Mouse (Mus musculus): ENCODE measurements around the gene Park7. TPM values are rescaled to one million over a fixed set of nuclear protein-coding genes. Genes with fewer than 3 reads are reported as not detected.

Park7 gene
- 362 and 368 TPM in 2 replicates for polyA plus RNA-seq (2015; fragmentation: Nextera tagmentation; extraction: Ambion mirVana)

- peak within 1 kb of the TSS; percentile 83 for H3K4me2 ChIP-seq (ENCODE audit: low read depth, low read length)
- ATAC-seq (ENCODE audit: insufficient read depth, low FRiP score): peak; percentile 89
- no peaks in the 10 kb centered on the region for H3K9me3 ChIP-seq (replicated peaks; ENCODE audit: control insufficient read depth, low read length)
- WGBS: under 1% methylated on average over 48 of the region's 48 CpGs
- H3K27me3 ChIP-seq (ENCODE audit: control insufficient read depth, insufficient read depth, low read length): no peaks in the 10 kb centered on the region
- H3K36me3 ChIP-seq (ENCODE audit: control insufficient read depth, insufficient read depth, low read length): no peaks in the 10 kb centered on the region
- H3K27ac ChIP-seq (ENCODE audit: low read length): peak within 1 kb of the TSS; percentile 93
- H3K9ac ChIP-seq (ENCODE audit: low read length): peak within 1 kb of the TSS; percentile 89
- peaks cover 23% of the 10 kb centered on the region for H3K4me1 ChIP-seq (ENCODE audit: control insufficient read depth, insufficient read depth, low read length)
- peak within 1 kb of the TSS; percentile 80 for H3K4me3 ChIP-seq (replicated peaks; ENCODE audit: low read length)
These were observed at the start of gene Park7, which contains the start of gene Tnfrsf9 for GRCm38 (mm10) chr4:150914290-150914733. Gene Park7 (minus strand): TSS chr4:150914437. Gene Tnfrsf9 (plus strand): TSS chr4:150914562.

- no peak overlapping the region for H3K4me2 ChIP-seq (ENCODE audit: low read depth, low read length)
- no peaks in the 10 kb centered on the region for H3K36me3 ChIP-seq (ENCODE audit: control insufficient read depth, insufficient read depth, low read length)
- 0 out of 2 replicates have a peak, but pooled peaks cover 7% of the 10 kb centered on the region for H3K4me1 ChIP-seq (ENCODE audit: control insufficient read depth, insufficient read depth, low read length)
- no peak overlapping the region for H3K4me3 ChIP-seq (replicated peaks; ENCODE audit: low read length)
- no peaks in the 10 kb centered on the region for H3K9me3 ChIP-seq (replicated peaks; ENCODE audit: control insufficient read depth, low read length)
- H3K9ac ChIP-seq (ENCODE audit: low read length): no peak overlapping the region
- no peak overlapping the region for H3K27ac ChIP-seq (ENCODE audit: low read length)
- ATAC-seq (ENCODE audit: insufficient read depth, low FRiP score): no peak
- WGBS: 69% methylated on average over 2 of the region's 2 CpGs
- no peaks in the 10 kb centered on the region for H3K27me3 ChIP-seq (ENCODE audit: control insufficient read depth, insufficient read depth, low read length)
These were observed 49.5 kb upstream of the Park7 start for GRCm38 (mm10) chr4:150963711-150964110.

DNA sequence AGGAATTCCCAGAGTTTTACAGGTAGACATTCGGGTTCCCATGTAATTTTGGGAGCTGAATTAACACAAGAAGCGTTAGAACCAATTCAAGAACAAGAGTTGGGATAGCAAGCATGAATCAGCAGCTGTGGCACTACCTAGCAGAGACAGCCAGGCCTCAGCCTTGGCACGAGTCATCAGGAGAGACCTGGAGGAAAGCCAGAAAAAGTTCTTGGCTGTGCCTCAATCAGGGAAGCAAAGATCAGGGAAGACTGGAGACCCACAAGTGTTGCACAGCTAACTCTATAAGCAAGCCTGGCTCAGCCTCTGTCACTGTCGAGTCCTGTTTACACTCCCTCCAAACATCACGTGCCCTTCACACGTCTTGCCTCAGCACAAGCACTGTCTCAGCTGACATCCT, 48.0 kb upstream of the Park7 start:
- H3K27me3 ChIP-seq (ENCODE audit: control insufficient read depth, insufficient read depth, low read length): no peaks in the 10 kb centered on the region
- H3K4me3 ChIP-seq (replicated peaks; ENCODE audit: low read length): no peak overlapping the region
- no peaks in the 10 kb centered on the region for H3K9me3 ChIP-seq (replicated peaks; ENCODE audit: control insufficient read depth, low read length)
- H3K4me2 ChIP-seq (ENCODE audit: low read depth, low read length): no peak overlapping the region
- no peaks in the 10 kb centered on the region for H3K36me3 ChIP-seq (ENCODE audit: control insufficient read depth, insufficient read depth, low read length)
- H3K4me1 ChIP-seq (ENCODE audit: control insufficient read depth, insufficient read depth, low read length): 0 out of 2 replicates have a peak, but pooled peaks cover 7% of the 10 kb centered on the region
- H3K9ac ChIP-seq (ENCODE audit: low read length): no peak overlapping the region
- H3K27ac ChIP-seq (ENCODE audit: low read length): no peak overlapping the region
- ATAC-seq (ENCODE audit: insufficient read depth, low FRiP score): no peak
- WGBS: 34% methylated on average over 6 of the region's 6 CpGs

- Histone ChIP-seq H3K4me3 (replicated peaks; ENCODE audit: low read length) (no peak overlapping the region), H3K27ac (ENCODE audit: low read length) (no peak overlapping the region), H3K27me3 (ENCODE audit: control insufficient read depth, insufficient read depth, low read length) (no peaks in the 10 kb centered on the region), H3K36me3 (ENCODE audit: control insufficient read depth, insufficient read depth, low read length) (no peaks in the 10 kb centered on the region), H3K4me1 (ENCODE audit: control insufficient read depth, insufficient read depth, low read length) (0 out of 2 replicates have a peak, but pooled peaks cover 3% of the 10 kb centered on the region), H3K9ac (ENCODE audit: low read length) (no peak overlapping the region), H3K4me2 (ENCODE audit: low read depth, low read length) (no peak overlapping the region), H3K9me3 (replicated peaks; ENCODE audit: control insufficient read depth, low read length) (no peaks in the 10 kb centered on the region)
- WGBS: 67% methylated on average over 7 of the region's 7 CpGs
- ATAC-seq (ENCODE audit: insufficient read depth, low FRiP score): no peak
These were observed 44.3 kb upstream of the Park7 start for GRCm38 (mm10) chr4:150958536-150958935.

GRCm38 (mm10) chr4:150957106-150957458, 42.8 kb upstream of the Park7 start:
- Histone ChIP-seq H3K27ac (ENCODE audit: low read length) (no peak overlapping the region), H3K4me1 (ENCODE audit: control insufficient read depth, insufficient read depth, low read length) (0 out of 2 replicates have a peak, but pooled peaks cover 3% of the 10 kb centered on the region), H3K27me3 (ENCODE audit: control insufficient read depth, insufficient read depth, low read length) (no peaks in the 10 kb centered on the region), H3K4me2 (ENCODE audit: low read depth, low read length) (no peak overlapping the region), H3K36me3 (ENCODE audit: control insufficient read depth, insufficient read depth, low read length) (no peaks in the 10 kb centered on the region), H3K9me3 (replicated peaks; ENCODE audit: control insufficient read depth, low read length) (no peaks in the 10 kb centered on the region), H3K9ac (ENCODE audit: low read length) (no peak overlapping the region), H3K4me3 (replicated peaks; ENCODE audit: low read length) (no peak overlapping the region)
- no peak; the same call in 1 of the 2 replicates for ATAC-seq (ENCODE audit: insufficient read depth, low FRiP score)
- 39% methylated on average over 1 of the region's 1 CpGs for WGBS

DNA sequence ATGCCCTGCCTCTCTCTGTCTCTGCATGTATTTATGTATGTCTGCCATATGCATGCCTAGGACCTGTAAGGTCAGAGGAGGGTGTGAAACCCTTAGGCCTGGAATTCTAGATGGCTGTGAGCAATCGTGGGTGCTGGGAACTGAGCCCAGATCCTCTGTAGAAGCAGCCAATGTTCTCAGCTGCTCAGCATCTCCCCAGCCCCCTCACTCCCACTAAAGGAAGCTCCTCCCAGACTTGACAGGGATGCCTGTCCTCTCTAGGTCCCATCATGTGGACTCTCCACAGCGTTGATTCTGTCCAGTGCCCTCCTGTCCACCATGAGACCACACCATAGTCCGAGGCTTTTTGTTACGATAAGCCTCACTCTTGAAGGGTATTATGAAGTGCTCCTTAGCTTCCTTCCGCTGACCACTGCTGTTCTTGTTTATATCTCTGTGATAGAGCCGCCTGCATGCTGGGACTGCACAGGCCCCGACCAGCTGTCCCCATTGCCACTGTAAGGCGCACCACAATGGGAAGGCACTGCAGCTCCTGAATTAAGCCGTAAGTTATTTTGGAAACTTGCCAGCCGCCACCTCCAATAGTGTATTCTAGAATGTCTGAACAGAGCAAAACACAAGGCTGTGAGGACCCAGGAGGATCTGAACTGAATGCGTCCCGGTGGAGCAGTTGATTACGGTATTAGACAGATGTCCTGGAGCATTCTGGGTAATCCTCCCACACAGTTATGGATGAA, 42.3 kb upstream of the Park7 start:
- Histone ChIP-seq H3K4me3 (replicated peaks; ENCODE audit: low read length) (no peak overlapping the region), H3K27me3 (ENCODE audit: control insufficient read depth, insufficient read depth, low read length) (no peaks in the 10 kb centered on the region), H3K27ac (ENCODE audit: low read length) (peak overlapping the region; percentile 6; the same call in 1 of the 2 replicates), H3K36me3 (ENCODE audit: control insufficient read depth, insufficient read depth, low read length) (no peaks in the 10 kb centered on the region), H3K9me3 (replicated peaks; ENCODE audit: control insufficient read depth, low read length) (no peaks in the 10 kb centered on the region), H3K9ac (ENCODE audit: low read length) (no peak overlapping the region), H3K4me1 (ENCODE audit: control insufficient read depth, insufficient read depth, low read length) (0 out of 2 replicates have a peak, but pooled peaks cover 3% of the 10 kb centered on the region), H3K4me2 (ENCODE audit: low read depth, low read length) (peak overlapping the region; percentile 16; the same call in 1 of the 2 replicates)
- peak; percentile 65 for ATAC-seq (ENCODE audit: insufficient read depth, low FRiP score)
- WGBS: 44% methylated on average over 13 of the region's 13 CpGs

DNA sequence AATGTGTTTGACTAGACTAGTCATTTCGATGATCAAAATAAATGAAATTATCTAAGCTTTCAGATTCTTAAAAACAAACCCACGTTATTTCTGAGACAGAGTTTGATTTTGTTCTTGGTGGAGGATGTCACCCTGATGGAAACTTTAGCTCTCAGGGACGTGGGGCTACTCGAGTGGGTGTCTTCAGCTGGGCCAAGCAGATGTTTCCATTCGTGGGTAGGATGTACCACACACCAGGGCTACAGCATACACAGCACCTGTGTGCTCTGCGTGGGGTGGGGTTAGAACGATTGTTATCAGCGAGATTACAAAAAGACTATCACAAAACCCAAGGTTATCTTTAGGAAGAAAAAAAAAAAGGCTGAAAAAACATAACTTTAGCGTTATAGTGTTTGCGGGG, 36.7 kb upstream of the Park7 start:
- 71% methylated on average over 10 of the region's 10 CpGs for WGBS
- no peak overlapping the region for H3K9ac ChIP-seq (ENCODE audit: low read length)

GRCm38 (mm10) chr4:150944707-150945106, 30.5 kb upstream of the Park7 start:
- H3K9me3 ChIP-seq (replicated peaks; ENCODE audit: control insufficient read depth, low read length): no peaks in the 10 kb centered on the region
- 87% methylated on average over 7 of the region's 7 CpGs for WGBS
- H3K36me3 ChIP-seq (ENCODE audit: control insufficient read depth, insufficient read depth, low read length): no peaks in the 10 kb centered on the region
- no peak overlapping the region for H3K27ac ChIP-seq (ENCODE audit: low read length)
- no peaks in the 10 kb centered on the region for H3K27me3 ChIP-seq (ENCODE audit: control insufficient read depth, insufficient read depth, low read length)
- no peak overlapping the region for H3K9ac ChIP-seq (ENCODE audit: low read length)
- no peaks in the 10 kb centered on the region for H3K4me1 ChIP-seq (ENCODE audit: control insufficient read depth, insufficient read depth, low read length)
- no peak for ATAC-seq (ENCODE audit: insufficient read depth, low FRiP score)
- H3K4me3 ChIP-seq (replicated peaks; ENCODE audit: low read length): no peak overlapping the region
- no peak overlapping the region for H3K4me2 ChIP-seq (ENCODE audit: low read depth, low read length)

More for the DNA sequence above, 36.7 kb upstream of the Park7 start:
- no peak for ATAC-seq (ENCODE audit: insufficient read depth, low FRiP score)
- no peaks in the 10 kb centered on the region for H3K36me3 ChIP-seq (ENCODE audit: control insufficient read depth, insufficient read depth, low read length)
- no peak overlapping the region for H3K4me2 ChIP-seq (ENCODE audit: low read depth, low read length)
- H3K27me3 ChIP-seq (ENCODE audit: control insufficient read depth, insufficient read depth, low read length): no peaks in the 10 kb centered on the region
- H3K4me1 ChIP-seq (ENCODE audit: control insufficient read depth, insufficient read depth, low read length): no peaks in the 10 kb centered on the region
- H3K4me3 ChIP-seq (replicated peaks; ENCODE audit: low read length): no peak overlapping the region
- no peak overlapping the region for H3K27ac ChIP-seq (ENCODE audit: low read length)
- no peaks in the 10 kb centered on the region for H3K9me3 ChIP-seq (replicated peaks; ENCODE audit: control insufficient read depth, low read length)

GRCm38 (mm10) chr4:150939991-150940651, 25.9 kb upstream of the Park7 start:
- no peak overlapping the region for H3K9ac ChIP-seq (ENCODE audit: low read length)
- H3K9me3 ChIP-seq (replicated peaks; ENCODE audit: control insufficient read depth, low read length): no peaks in the 10 kb centered on the region
- H3K27me3 ChIP-seq (ENCODE audit: control insufficient read depth, insufficient read depth, low read length): no peaks in the 10 kb centered on the region
- WGBS: 54% methylated on average over 13 of the region's 13 CpGs
- ATAC-seq (ENCODE audit: insufficient read depth, low FRiP score): no peak
- no peak overlapping the region for H3K27ac ChIP-seq (ENCODE audit: low read length)
- no peaks in the 10 kb centered on the region for H3K4me1 ChIP-seq (ENCODE audit: control insufficient read depth, insufficient read depth, low read length)
- H3K4me2 ChIP-seq (ENCODE audit: low read depth, low read length): no peak overlapping the region
- no peaks in the 10 kb centered on the region for H3K36me3 ChIP-seq (ENCODE audit: control insufficient read depth, insufficient read depth, low read length)
- H3K4me3 ChIP-seq (replicated peaks; ENCODE audit: low read length): no peak overlapping the region
